In the genomic region with DNA sequence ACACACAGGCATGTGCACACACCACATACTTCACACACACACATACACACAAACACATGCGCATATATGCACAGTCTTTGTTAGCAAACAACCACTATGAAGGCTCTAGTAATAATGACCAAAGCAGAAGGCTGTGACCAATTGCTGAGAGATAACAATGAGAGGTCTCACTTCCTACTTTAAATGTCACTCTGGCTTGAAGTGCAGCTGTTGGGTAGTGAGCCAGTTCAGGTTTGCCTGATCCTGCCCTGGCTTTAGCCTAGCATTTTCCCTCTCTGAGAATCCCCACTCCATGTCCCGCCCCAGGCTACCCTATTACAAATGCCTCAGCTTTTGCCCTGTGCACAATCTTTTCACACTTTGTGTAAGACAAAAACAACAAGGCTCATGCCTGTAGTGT, we compare ENCODE assay signal across 27 mouse cellular contexts.
A peak's percentile ranks its signal among the peaks of the same experiment; 100 is the strongest.
DNase-seq lines count a peak whose midpoint lies in the region; ATAC-seq lines count a peak whose summit lies in the region.
"Had no signal": no experiment of that assay in that cellular context is flagged by ENCODE, and none has a peak within 500 bp of the region (broad histone marks: within the 10 kb centered on the region; RNA-seq: fewer than 3 reads in every experiment).

No protein-coding gene starts in this region.

- no peak overlapping the region for H3K4me2 ChIP-seq in midbrain, embryonic 15.5 days
- H3K4me2 ChIP-seq: embryonic facial prominence, embryonic 13.5 days; embryonic facial prominence, embryonic 15.5 days; forebrain, embryonic 12.5 days had no signal

- H3K27ac ChIP-seq in midbrain, embryonic 15.5 days = no peak overlapping the region
- H3K27ac ChIP-seq: embryonic facial prominence, embryonic 13.5 days; embryonic facial prominence, embryonic 15.5 days; forebrain, embryonic 10.5 days; forebrain, embryonic 12.5 days had no signal

- no peaks in the 10 kb centered on the region for H3K9me3 ChIP-seq in megakaryocyte, embryonic 14.5 days
- H3K9me3 ChIP-seq in midbrain, embryonic 15.5 days = no peaks in the 10 kb centered on the region
- H3K9me3 ChIP-seq: embryonic facial prominence, embryonic 13.5 days; embryonic facial prominence, embryonic 15.5 days; forebrain, embryonic 10.5 days; forebrain, embryonic 12.5 days; G1E had no signal

- ATAC-seq in megakaryocyte, adult 5-6 weeks (ENCODE audit: poor library complexity, severe bottlenecking) = no peak
- ATAC-seq in common myeloid progenitor, adult 5-6 weeks (replicated peaks; ENCODE audit: low read depth, poor library complexity, severe bottlenecking) = peak; percentile 52; the same call in 1 of the 2 replicates
- ATAC-seq in megakaryocyte progenitor cell, adult 5-6 weeks (replicated peaks; ENCODE audit: poor library complexity) = peak; percentile 26; the same call in 1 of the 2 replicates
- no peak for ATAC-seq in midbrain, embryonic 15.5 days (replicated peaks)
- ATAC-seq: activated CD4-positive, CD25-positive, alpha-beta regulatory T cell, adult 4 months; CD4-positive, CD25-positive, alpha-beta regulatory T cell, adult 4 months; forebrain, embryonic 14.5 days; forebrain, embryonic 16.5 days; Patski had no signal

- H3K36me3 ChIP-seq in megakaryocyte, embryonic 14.5 days (replicated peaks; ENCODE audit: low read length) = no peaks in the 10 kb centered on the region
- H3K36me3 ChIP-seq in midbrain, embryonic 15.5 days (replicated peaks) = no peaks in the 10 kb centered on the region
- H3K36me3 ChIP-seq: embryonic facial prominence, embryonic 13.5 days; embryonic facial prominence, embryonic 15.5 days; forebrain, embryonic 10.5 days; forebrain, embryonic 12.5 days; G1E had no signal

- peaks cover 77% of the 10 kb centered on the region for H3K4me1 ChIP-seq in megakaryocyte, embryonic 14.5 days
- H3K4me1 ChIP-seq in midbrain, embryonic 15.5 days = no peaks in the 10 kb centered on the region
- H3K4me1 ChIP-seq: embryonic facial prominence, embryonic 13.5 days; embryonic facial prominence, embryonic 15.5 days; forebrain, embryonic 10.5 days; forebrain, embryonic 12.5 days had no signal

- no peak overlapping the region for H3K9ac ChIP-seq in midbrain, embryonic 15.5 days
- H3K9ac ChIP-seq: embryonic facial prominence, embryonic 13.5 days; embryonic facial prominence, embryonic 15.5 days; forebrain, embryonic 12.5 days had no signal

- no peaks in the 10 kb centered on the region for H3K27me3 ChIP-seq in megakaryocyte, embryonic 14.5 days (replicated peaks)
- no peaks in the 10 kb centered on the region for H3K27me3 ChIP-seq in midbrain, embryonic 15.5 days (replicated peaks)
- H3K27me3 ChIP-seq: CH12.LX; embryonic facial prominence, embryonic 15.5 days; forebrain, embryonic 12.5 days; Patski had no signal

- 81% methylated on average over 2 of the region's 2 CpGs for WGBS in midbrain, embryonic 15.5 days

- peak overlapping the region; percentile 78 for H3K4me3 ChIP-seq in megakaryocyte, embryonic 14.5 days (replicated peaks)
- no peak overlapping the region for H3K4me3 ChIP-seq in midbrain, embryonic 15.5 days
- H3K4me3 ChIP-seq: embryonic facial prominence, embryonic 13.5 days; embryonic facial prominence, embryonic 15.5 days; erythroblast, embryonic 14.5 days; forebrain, embryonic 10.5 days; forebrain, embryonic 12.5 days had no signal

- DNase-seq in frontal cortex, postnatal 10 days (ENCODE audit: low spot score in 2 of 2) = no peak
- no peak for DNase-seq in embryo, embryonic 11 days
- DNase-seq: adrenal gland, adult 8-10 months; adrenal gland, postnatal 25 days; cerebellum, adult 11 months; cerebellum, adult 18-20 months; cerebellum, adult 8-10 months; cerebellum, adult 9-11 months; cerebellum, postnatal 14 days; cerebellum, postnatal 36 days had no signal

Comparison
In these comparisons a context has a peak if more than half of its experiments do, and no peak if none do; other contexts are left out.
1. ATAC-seq: peak in common myeloid progenitor, adult 5-6 weeks (single experiment) and megakaryocyte progenitor cell, adult 5-6 weeks (single experiment); none in megakaryocyte, adult 5-6 weeks (single experiment) and midbrain, embryonic 15.5 days (single experiment).